Mouse (Mus musculus) hindbrain, embryonic 16.5 days (tissue): ENCODE results near the gene Serhl. TPM values are rescaled to one million over a fixed set of nuclear protein-coding genes. Genes with fewer than 3 reads are reported as not detected.

Source experiments
- ATAC-seq: fragments of 200-750 bp; cut with Nextera tagmentation; 2 replicates; pipeline ENCODE4 v1.8.0; 2017; ENCODE audit warnings: moderate TSS enrichment, moderate library complexity
- H3K27ac ChIP-seq: fragments of 300-500 bp; sonication (generic); 2 replicates; pipeline ENCODE4 v1.5.1; 2014; ENCODE audit warnings: low read depth, mild to moderate bottlenecking, control low read depth, low read length, moderate library complexity
- H3K27me3 ChIP-seq: fragments of 300-500 bp; sonication (generic); replicated peaks from 2 replicates; pipeline ENCODE4 v1.6.1; 2014; ENCODE audit warnings: low read length; ENCODE audit not compliant: control insufficient read depth, insufficient read depth
- H3K36me3 ChIP-seq: fragments of 300-500 bp; sonication (generic); 2 replicates; pipeline ENCODE4 v1.6.1; 2014; ENCODE audit warnings: mild to moderate bottlenecking, low read length, moderate library complexity, mixed read lengths; ENCODE audit not compliant: control insufficient read depth, insufficient read depth
- H3K4me1 ChIP-seq: fragments of 300-500 bp; sonication (generic); 2 replicates; pipeline ENCODE4 v1.6.1; 2014; ENCODE audit warnings: low read depth, low read length; ENCODE audit not compliant: control insufficient read depth, insufficient read depth
- H3K4me2 ChIP-seq: fragments of 300-500 bp; sonication (generic); 2 replicates; pipeline ENCODE4 v1.6.1; 2014; ENCODE audit warnings: mild to moderate bottlenecking, low read length, control low read depth, moderate library complexity
- H3K4me3 ChIP-seq: fragments of 300-500 bp; sonication (generic); 2 replicates; pipeline ENCODE4 v1.5.1; 2014; ENCODE audit warnings: mild to moderate bottlenecking, low read length, control low read depth, moderate library complexity
- H3K9ac ChIP-seq: fragments of 300-500 bp; sonication (generic); 2 replicates; pipeline ENCODE4 v1.6.1; 2014; ENCODE audit warnings: low read depth, mild to moderate bottlenecking, control low read depth, low read length, moderate library complexity
- H3K9me3 ChIP-seq: fragments of 300-500 bp; sonication (generic); 2 replicates; pipeline ENCODE4 v1.6.1; 2014; ENCODE audit warnings: mild to moderate bottlenecking, low read length, moderate library complexity; ENCODE audit not compliant: control insufficient read depth
- WGBS: fragments of 180-500 bp; shearing (Covaris S2); extraction: QIAGEN DNeasy Blood & Tissue Kit; methylation state at CpG from one replicate; pipeline ENCODE4 v1.1.7; 2014; 5-methylcytosine and 5-hydroxymethylcytosine counted together
- polyA plus RNA-seq: library from polyadenylated mRNA; unstranded; fragments of >200 nt; fragmentation: Nextera tagmentation; extraction: Ambion mirVana; gene quantifications from 2 replicates; pipeline ENCODE4 v1.2.1, GENCODE M21; 2015

Gene Serhl
- polyA plus RNA-seq, 1 experiment from 2014 or later = 34.2 TPM

DNA sequence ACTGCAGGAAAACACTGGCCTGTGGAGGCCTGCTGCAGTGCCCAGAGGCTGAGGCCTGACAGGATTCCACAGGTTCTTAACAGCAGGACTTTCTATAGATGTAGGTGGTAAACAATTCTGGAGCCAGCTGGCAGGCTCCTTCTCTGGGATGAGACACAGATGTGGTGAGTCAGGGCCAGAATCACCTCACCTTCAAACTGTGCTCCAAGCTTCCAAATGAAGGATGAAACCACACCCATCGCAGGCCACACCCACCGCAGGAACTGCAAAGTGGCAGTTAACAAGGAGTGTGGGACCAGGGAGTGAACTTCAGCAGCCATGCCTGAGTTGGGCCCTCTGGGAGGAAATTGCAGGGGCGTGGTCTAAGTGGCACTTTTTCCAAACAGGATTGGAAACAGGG, 1.6 kb downstream of the Serhl start:
- Histone ChIP-seq H3K4me3 (no peak overlapping the region), H3K4me2 (no peak overlapping the region), H3K9me3 (no peaks in the 10 kb centered on the region), H3K9ac (no peak overlapping the region), H3K27ac (no peak overlapping the region), H3K36me3 (no peaks in the 10 kb centered on the region), H3K27me3 (no peaks in the 10 kb centered on the region), H3K4me1 (peaks cover 7% of the 10 kb centered on the region)
- no peak for ATAC-seq
- 48% methylated on average over 3 of the region's 3 CpGs for WGBS

GRCm38 (mm10) chr15:83093687-83094086, 4.4 kb downstream of the Serhl start:
- Histone ChIP-seq H3K4me2 (no peak overlapping the region), H3K27me3 (peaks cover 4% of the 10 kb centered on the region; the same call in 1 of the 2 replicates), H3K9me3 (no peaks in the 10 kb centered on the region), H3K36me3 (no peaks in the 10 kb centered on the region), H3K27ac (no peak overlapping the region), H3K9ac (no peak overlapping the region), H3K4me1 (peaks cover 7% of the 10 kb centered on the region), H3K4me3 (no peak overlapping the region)
- WGBS = 86% methylated on average over 2 of the region's 2 CpGs
- no peak for ATAC-seq

- H3K4me3 ChIP-seq = no peak overlapping the region
- WGBS = 37% methylated on average over 2 of the region's 2 CpGs
- H3K4me2 ChIP-seq = no peak overlapping the region
- peaks cover 4% of the 10 kb centered on the region; the same call in 1 of the 2 replicates for H3K27me3 ChIP-seq
- ATAC-seq = no peak
- H3K9ac ChIP-seq = no peak overlapping the region
- no peaks in the 10 kb centered on the region for H3K36me3 ChIP-seq
- no peaks in the 10 kb centered on the region for H3K9me3 ChIP-seq
- no peak overlapping the region for H3K27ac ChIP-seq
- H3K4me1 ChIP-seq = peaks cover 12% of the 10 kb centered on the region
Measured at GRCm38 (mm10) chr15:83095950-83096349, 6.6 kb downstream of the Serhl start.

- WGBS = 2% methylated on average over 31 of the region's 31 CpGs
- H3K4me1 ChIP-seq = peaks cover 12% of the 10 kb centered on the region
- H3K27ac ChIP-seq = no peak overlapping the region
- no peaks in the 10 kb centered on the region for H3K36me3 ChIP-seq
- H3K4me2 ChIP-seq = peak overlapping the region; percentile 55
- peak overlapping the region; percentile 57 for H3K9ac ChIP-seq
- H3K9me3 ChIP-seq = no peaks in the 10 kb centered on the region
- peak overlapping the region; percentile 38 for H3K4me3 ChIP-seq
- peak; percentile 81 for ATAC-seq
- peaks cover 4% of the 10 kb centered on the region; the same call in 1 of the 2 replicates for H3K27me3 ChIP-seq
Measured at GRCm38 (mm10) chr15:83099533-83100331, 10.4 kb downstream of the Serhl start.

GRCm38 (mm10) chr15:83100332-83100662, 11.0 kb downstream of the Serhl start:
- Histone ChIP-seq H3K4me2 (peak overlapping the region; percentile 55), H3K4me3 (peak overlapping the region; percentile 38), H3K9ac (peak overlapping the region; percentile 57), H3K4me1 (peaks cover 12% of the 10 kb centered on the region), H3K27me3 (peaks cover 4% of the 10 kb centered on the region; the same call in 1 of the 2 replicates), H3K27ac (no peak overlapping the region), H3K36me3 (no peaks in the 10 kb centered on the region), H3K9me3 (no peaks in the 10 kb centered on the region)
- peak; percentile 41; the same call in 1 of the 2 replicates for ATAC-seq
- 2% methylated on average over 8 of the region's 8 CpGs for WGBS

DNA sequence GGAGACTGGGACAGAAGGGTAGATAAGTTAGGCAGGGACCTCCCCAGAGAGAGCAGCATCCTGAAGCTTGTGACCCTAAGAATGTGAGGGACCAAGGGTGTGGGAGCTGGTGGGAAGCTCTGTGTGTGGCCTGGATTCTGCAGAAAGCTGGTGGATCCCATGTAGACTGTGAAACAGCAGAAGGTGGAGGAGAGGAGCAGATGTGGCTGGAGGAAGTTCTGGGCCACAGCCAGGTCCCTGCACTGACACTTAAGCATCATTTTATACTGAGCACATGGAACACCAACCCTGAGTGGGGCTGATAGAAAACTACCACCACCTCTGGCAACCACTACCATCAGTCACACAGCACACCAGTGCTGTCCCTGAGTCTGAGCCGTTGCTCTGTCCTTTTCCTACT, 13.8 kb downstream of the Serhl start:
- Histone ChIP-seq H3K9me3 (no peaks in the 10 kb centered on the region), H3K27me3 (peaks cover 4% of the 10 kb centered on the region; the same call in 1 of the 2 replicates), H3K27ac (no peak overlapping the region), H3K4me1 (peaks cover 12% of the 10 kb centered on the region), H3K9ac (no peak overlapping the region), H3K4me3 (no peak overlapping the region), H3K4me2 (no peak overlapping the region), H3K36me3 (no peaks in the 10 kb centered on the region)
- ATAC-seq = no peak
- WGBS = 44% methylated on average over 1 of the region's 1 CpGs

- H3K4me2 ChIP-seq = no peak overlapping the region
- H3K27ac ChIP-seq = no peak overlapping the region
- WGBS = 86% methylated on average over 6 of the region's 6 CpGs
- H3K4me3 ChIP-seq = no peak overlapping the region
- no peaks in the 10 kb centered on the region for H3K27me3 ChIP-seq
- no peak for ATAC-seq
- H3K9me3 ChIP-seq = no peaks in the 10 kb centered on the region
- H3K36me3 ChIP-seq = no peaks in the 10 kb centered on the region
- H3K9ac ChIP-seq = no peak overlapping the region
- H3K4me1 ChIP-seq = no peaks in the 10 kb centered on the region
Measured at GRCm38 (mm10) chr15:83106426-83106825, 17.1 kb downstream of the Serhl start.

- Histone ChIP-seq H3K9me3 (no peaks in the 10 kb centered on the region), H3K36me3 (no peaks in the 10 kb centered on the region), H3K4me1 (no peaks in the 10 kb centered on the region), H3K9ac (no peak overlapping the region), H3K27ac (no peak overlapping the region), H3K27me3 (no peaks in the 10 kb centered on the region), H3K4me3 (no peak overlapping the region), H3K4me2 (no peak overlapping the region)
- no peak for ATAC-seq
- 35% methylated on average over 6 of the region's 6 CpGs for WGBS
Measured at GRCm38 (mm10) chr15:83107814-83108213, 18.5 kb downstream of the Serhl start.

DNA sequence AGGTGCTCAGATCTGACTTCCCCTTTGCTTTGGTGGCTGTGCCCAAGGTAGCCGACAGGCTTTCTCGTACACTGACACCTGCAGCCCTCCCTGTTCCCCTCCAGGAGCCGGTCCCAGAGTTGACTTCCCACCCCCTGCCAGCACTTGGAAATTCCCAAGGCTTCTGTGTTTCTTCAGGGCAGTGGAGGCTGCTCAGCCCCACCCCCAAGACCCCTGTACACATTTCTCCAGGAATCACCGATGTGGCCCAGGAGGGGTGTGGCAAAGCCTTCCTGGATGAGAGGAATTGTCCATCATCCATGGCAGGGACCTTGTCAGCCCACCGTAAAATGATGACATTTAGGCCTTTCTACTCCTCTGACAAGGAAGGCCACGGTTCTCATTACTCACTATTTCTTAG, 22.0 kb downstream of the Serhl start:
- Histone ChIP-seq H3K4me2 (no peak overlapping the region), H3K36me3 (no peaks in the 10 kb centered on the region; the same call in none of the 2 replicates), H3K27me3 (no peaks in the 10 kb centered on the region), H3K4me1 (peaks cover 10% of the 10 kb centered on the region), H3K9ac (no peak overlapping the region), H3K4me3 (no peak overlapping the region), H3K9me3 (no peaks in the 10 kb centered on the region), H3K27ac (no peak overlapping the region)
- 58% methylated on average over 6 of the region's 6 CpGs for WGBS
- ATAC-seq = no peak
